Mouse (Mus musculus): Measurements from ENCODE around the gene Sh3pxd2a. TPM values are rescaled to one million over a fixed set of nuclear protein-coding genes. Genes with fewer than 3 reads are reported as not detected.
A peak's percentile ranks its signal among the peaks of the same experiment; 100 is the strongest.
"Not testable (repeated sequence)": the region's sequence is repeated elsewhere in the genome, so short reads cannot be mapped to it uniquely, and the experiment has no call there.

Sh3pxd2a gene
- total and polyA plus RNA-seq, 3 experiments: 33.1 to 90.0 (median 68.2) TPM

- no peak for DNase-seq
Measured at GRCm38 (mm10) chr19:47409142-47409541, 55.1 kb downstream of the Sh3pxd2a start.

- DNase-seq: no peak
Measured at GRCm38 (mm10) chr19:47408656-47409055, 55.5 kb downstream of the Sh3pxd2a start.

- no peak for DNase-seq
Measured at GRCm38 (mm10) chr19:47407332-47407731, 56.9 kb downstream of the Sh3pxd2a start.

DNA sequence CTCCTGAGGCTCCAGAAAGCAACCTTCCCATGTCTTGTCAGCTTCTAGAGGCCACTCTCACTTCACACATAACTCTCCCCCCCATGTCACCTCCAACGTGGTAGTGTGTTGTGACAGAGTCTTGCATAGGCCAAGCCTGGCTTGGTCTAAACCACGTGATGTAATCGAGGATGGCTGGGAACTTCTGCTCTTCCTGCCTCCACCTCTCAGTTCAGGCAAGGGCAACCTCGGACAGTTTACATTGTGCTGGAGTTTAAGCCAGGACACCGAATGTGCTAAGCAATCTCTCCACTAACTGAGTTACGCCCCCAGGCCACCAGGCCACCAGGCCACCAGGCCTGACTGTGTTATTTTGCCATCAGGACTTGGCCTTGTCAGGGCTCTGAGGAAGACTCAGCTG lies 57.7 kb downstream of the Sh3pxd2a start:
- DNase-seq: no peak

DNA sequence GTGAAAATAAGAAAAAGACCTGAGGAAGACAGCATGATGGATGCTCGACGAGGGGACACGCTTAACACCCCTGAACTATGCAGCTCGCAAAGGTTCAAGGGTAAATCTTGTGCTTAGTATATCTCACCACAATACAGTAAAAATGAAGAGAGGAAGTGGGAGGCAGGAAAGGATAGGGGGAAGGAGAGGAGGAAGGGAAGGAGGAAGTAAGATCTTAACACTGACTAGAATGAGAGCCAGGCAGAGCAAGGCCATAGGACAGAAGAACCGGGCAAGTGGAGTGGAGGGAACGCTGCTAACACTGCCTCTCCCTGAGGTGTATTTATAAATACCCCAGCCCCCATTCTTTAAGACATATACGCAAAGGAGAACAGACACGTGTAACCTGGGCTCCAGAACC lies 58.7 kb downstream of the Sh3pxd2a start:
- DNase-seq: no peak

GRCm38 (mm10) chr19:47403391-47404379 lies 60.5 kb downstream of the Sh3pxd2a start:
- peak; percentile 44 for DNase-seq

DNA sequence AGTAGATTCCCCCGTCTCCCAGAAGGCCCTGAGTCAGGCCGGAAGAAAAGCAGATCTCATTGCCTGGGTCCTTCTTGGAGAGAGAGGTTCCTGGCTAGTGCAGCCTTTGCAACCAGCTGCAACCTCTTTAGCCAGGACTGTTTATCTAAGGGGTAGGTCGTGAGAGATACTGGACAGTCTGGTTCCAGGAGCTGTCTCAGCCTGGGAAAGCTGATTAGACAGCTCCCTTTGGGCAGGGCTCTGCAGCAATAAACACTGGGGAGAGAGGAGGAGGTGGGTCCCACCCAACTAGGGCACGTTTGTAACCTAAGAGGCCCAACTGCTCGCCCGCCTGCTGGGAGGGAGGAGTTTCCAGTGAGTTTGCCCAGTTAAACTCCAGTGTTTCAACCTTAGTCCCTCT lies 61.2 kb downstream of the Sh3pxd2a start:
- DNase-seq: no peak

DNA sequence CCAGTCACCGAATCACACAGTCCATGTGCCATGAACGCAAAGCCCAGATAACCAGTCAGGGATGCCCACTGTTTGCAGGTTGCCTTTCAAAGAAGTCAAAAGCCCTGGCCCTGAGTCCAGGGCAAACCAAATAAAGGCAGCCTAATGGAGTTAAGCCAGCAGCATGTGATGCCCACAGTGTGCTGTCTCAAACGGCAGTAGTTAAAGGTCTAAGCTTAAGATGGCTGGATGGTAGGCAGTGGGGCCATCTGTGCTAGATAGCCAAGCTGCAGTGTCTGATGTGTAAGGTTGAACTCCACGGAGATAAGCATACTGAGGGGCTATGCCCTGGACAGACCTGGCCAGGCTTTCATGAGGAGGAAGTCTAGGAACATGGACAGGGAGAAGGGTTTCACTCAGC lies 61.7 kb downstream of the Sh3pxd2a start:
- DNase-seq: no peak

- no peak for DNase-seq
Measured at GRCm38 (mm10) chr19:47399709-47400108, 64.5 kb downstream of the Sh3pxd2a start.

GRCm38 (mm10) chr19:47399029-47399428 lies 65.2 kb downstream of the Sh3pxd2a start:
- DNase-seq: no peak

GRCm38 (mm10) chr19:47397882-47398671 lies 66.1 kb downstream of the Sh3pxd2a start:
- no peak for DNase-seq

DNA sequence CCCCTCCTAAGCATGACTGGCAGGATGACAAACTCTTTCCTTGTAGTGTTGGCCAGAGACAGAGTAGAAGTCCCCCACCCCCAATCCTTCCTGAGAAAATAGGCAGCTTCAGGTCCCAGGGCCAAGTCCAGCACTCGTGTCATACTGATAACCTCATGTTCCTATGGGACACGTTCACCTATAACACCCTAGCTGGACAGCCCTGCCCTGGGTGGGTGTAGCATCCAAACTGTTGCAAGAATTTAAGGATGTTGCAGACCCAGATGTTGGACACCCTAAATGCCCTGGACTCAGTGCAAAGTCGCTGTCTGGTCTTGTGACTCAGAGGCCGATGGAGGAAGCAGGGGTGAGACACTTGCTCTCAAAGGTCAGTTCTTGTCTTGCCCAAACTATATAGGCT lies 68.9 kb downstream of the Sh3pxd2a start:
- DNase-seq: no peak

GRCm38 (mm10) chr19:47394781-47395180 lies 69.4 kb downstream of the Sh3pxd2a start:
- DNase-seq: not testable (repeated sequence)

GRCm38 (mm10) chr19:47390878-47391277 lies 73.3 kb downstream of the Sh3pxd2a start:
- no peak for DNase-seq

- DNase-seq: no peak
Measured at GRCm38 (mm10) chr19:47387887-47388286, 76.3 kb downstream of the Sh3pxd2a start.

DNA sequence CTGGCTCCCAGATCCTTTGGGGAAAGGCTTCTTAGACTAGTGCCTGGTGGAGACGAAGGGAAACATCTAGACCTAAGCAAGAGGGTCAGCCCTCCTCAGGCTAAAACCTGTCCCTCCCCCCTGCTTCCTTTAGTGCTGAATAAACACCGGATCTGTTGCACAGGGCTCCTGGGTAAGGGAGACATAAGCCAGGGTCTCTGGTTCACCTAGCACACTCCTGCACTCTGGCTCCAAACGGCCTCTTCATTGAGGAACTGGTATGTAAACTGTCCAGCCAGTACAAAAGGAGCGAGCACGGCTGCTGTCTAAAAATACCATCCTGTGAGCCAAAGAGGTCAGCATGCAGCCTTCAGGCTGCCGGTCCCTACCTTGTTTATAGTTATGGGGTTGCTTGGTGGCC lies 76.8 kb downstream of the Sh3pxd2a start:
- no peak for DNase-seq

DNA sequence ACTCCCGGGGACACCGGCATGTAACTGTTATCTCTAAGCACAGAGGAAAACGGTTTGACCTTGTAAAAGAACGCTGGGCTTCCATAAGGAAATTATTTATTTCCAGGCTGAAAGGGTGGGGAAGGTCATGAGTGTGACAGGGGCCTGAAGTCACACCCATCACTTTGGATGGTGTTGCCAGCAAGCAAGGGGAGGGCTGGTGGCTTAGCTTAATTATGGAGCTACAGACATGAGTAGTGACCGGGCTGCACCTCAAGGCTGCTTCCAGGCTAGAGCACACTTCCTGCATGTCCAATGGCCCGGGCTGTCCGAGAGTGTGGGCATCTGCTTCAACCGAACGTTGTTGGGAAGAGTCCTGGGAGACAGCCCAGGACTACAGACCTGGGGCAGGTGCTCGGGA lies 78.2 kb downstream of the Sh3pxd2a start:
- DNase-seq: peak; percentile 30

DNA sequence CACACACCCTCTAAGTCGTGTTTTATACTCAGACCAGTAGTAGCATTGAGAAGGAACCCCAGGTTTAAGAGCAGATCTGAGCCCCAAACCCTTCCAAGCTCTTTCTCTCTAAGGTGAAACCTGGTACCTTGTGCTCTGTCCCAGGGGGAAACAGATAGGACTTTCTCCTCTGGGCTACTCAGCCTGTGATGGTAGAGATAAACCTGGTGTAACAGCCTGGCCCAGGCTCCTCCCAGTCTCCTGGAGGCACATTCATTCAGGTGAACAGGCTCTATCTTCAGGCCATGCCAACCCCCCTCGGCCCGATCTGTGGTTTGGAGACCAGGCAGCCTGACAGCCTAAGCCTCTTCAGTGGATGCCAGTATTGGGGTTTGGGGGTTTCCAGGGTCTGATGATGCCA lies 79.6 kb downstream of the Sh3pxd2a start:
- DNase-seq: no peak

DNA sequence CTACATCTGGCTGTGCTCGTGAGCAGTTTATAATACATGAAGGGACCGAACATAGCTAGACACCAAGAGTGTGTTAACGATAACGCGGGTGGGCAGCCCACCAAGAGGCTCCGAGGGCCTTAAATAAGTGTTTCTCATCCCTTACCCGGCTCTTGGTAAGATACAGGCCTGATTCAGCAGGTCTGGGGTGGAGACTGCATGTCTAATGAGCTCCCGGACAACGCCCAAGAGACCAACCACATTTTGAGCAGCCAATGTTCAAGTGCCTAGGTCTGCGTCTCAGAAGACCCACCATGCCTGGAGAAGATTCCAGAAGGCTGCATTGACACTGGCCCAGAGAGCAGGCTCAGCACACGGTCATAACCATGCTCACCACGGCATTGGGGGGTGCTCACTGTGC lies 80.2 kb downstream of the Sh3pxd2a start:
- no peak for DNase-seq

DNA sequence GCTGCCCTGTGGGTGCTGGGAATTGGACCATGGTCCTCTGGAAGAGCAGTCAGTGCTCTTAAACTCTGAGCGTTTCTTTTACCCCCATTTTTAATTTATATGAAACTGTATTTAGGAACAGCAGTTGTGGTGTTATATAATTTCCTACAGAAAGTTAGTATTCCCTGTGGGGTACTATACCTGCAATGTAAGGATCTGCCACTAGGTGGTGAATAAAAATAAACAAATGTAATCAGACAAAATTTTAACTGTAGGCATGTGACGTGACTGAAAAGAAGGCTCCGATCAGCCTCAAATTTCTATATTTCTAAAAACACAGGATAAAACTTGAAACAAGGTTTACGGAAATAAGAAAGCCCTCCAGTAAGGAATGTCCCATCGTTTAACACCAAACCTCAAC lies 81.9 kb downstream of the Sh3pxd2a start:
- DNase-seq: no peak

DNA sequence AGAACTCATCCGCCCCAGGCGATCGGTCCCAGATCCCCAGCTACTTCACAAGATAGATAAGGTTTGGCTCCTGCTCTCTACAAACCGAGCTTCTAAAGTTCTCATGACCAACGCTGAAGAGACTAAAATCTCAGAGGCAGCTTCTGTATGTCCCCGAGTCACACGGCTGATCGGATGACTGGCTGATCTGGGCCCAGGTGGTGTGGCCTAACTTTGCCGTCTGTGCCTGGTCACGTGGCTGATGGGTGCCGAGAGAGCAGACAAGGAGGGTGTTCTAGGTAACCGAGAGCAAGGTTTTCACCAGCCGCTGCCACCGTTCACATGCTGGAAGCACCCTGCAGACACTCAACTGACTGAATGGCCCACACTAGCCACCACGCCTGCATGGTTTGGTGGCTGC lies 83.2 kb downstream of the Sh3pxd2a start:
- no peak for DNase-seq

- no peak for DNase-seq
Measured at GRCm38 (mm10) chr19:47379141-47379540, 85.1 kb downstream of the Sh3pxd2a start.
